Mouse (Mus musculus): ENCODE data around the gene Txlng.
"Not testable (repeated sequence)": the region's sequence is repeated elsewhere in the genome, so short reads cannot be mapped to it uniquely, and the experiment has no call there.

DNA sequence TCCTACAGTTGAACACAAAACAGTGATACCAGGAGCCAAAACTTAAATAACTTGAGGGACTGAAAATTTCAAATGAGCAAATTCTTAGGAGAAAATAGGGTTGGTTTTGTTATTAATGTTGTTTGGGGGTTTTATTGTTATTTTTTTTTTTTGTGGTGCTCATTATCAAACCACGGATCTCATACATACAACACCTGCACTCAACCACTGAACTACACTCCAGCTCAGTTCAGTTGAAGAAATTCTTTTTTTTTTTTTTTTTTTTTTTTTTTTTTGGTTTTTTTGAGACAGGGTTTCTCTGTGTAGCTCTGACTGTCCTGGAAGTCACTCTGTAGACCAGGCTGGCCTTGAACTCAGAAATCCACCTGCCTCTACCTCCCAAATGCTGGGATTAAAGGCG lies 1.1 kb upstream of the Txlng start:
- not testable (repeated sequence) for TF ChIP-seq CTCF (IDR thresholded peaks at IDR 0.05; ENCODE audit: borderline replicate concordance, insufficient read depth, low read depth, low read length); POLR2A (IDR thresholded peaks at IDR 0.05; ENCODE audit: borderline replicate concordance, insufficient read depth, low read length)

Measured in cerebellum, adult 2 months (tissue).